Mouse (Mus musculus): Measurements from ENCODE around the gene Olfr745.

The Olfr745 gene

DNA sequence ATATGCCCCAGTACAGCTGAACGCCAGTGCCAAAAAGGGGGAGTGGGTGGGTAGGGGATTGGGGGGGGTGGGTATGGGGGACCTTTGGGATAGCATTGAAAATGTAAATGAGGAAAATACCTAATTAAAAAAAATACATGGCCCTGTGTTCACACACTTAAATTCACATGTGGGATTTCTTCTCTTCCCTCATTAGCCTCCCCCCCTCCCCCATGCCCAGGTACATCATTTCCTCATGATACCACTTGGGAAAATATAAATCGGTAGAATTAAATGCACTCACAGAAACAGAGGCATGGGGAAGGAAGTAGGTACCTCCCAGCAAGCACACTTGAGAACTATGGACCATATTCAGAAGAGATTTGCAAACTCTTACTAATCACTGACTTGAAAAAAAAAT is at the start of gene Olfr745:
Olfr745 (plus strand) TSS at position 301 of the 400 bp plus-strand sequence.
- no peak for DNase-seq (ENCODE audit: low read depth)

DNA sequence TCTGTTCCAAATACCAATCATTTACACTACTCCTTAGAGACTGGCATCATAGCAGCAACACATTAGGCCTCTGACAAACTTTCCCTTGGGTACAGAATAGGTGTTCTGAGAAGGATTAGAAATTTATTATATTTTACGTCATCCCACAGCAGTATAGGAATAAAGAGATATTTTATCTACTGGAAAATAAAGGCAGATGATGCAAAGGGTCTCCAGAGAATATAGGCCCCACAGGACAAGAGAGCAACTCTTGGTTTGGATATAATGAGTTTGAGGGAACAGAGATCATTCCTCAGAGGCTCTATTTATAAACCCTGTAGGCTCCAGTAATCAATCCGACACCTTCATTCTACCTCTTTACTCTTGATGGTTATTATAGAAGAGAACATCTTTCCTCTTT is 24.6 kb upstream of the Olfr745 start, which contains the start of gene Olfr744:
Olfr744 (plus strand) TSS at position 301 of the 400 bp plus-strand sequence.
- DNase-seq (ENCODE audit: low read depth): no peak

DNA sequence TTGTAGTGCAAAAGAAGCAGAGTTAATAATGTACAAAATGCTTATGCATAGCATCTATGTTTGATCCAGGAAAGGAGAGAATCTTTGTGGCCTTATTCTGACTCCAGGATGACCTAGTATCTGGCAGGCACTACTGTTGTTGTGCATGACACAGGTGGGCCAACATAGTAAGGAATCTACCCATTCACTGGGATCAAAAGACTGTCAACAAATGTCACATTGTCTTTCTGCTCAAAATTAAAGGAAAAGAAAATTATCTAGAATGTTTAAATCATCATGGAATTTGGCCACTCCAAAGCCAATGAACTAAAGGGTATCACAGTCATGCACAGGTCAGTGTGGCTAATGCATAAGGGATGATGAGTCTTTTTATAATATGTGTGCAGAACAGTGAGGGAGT is 7.6 kb downstream of the Olfr745 start, which contains the start of gene Olfr746:
Olfr746 (plus strand) TSS at position 301 of the 400 bp plus-strand sequence.
- DNase-seq (ENCODE audit: low read depth): no peak

DNA sequence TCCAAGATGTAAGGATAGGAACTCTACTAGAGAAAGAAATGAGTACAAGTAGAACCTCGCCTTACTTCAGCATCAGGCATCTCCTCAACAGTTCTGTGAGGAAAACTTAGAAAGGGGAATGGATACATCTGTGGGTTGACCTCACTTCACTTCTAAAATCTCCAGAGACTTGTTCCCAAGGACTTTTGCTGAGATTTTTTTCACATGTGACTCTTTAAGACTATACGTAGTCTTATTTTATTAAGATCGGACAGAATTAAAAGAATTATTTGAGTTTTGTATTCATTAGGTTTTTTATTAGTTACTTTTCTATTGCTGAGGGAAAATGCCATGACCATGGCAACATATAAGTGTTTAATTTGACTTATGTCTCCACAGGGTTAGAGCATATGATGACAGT is 53.9 kb downstream of the Olfr745 start, which contains the start of gene Olfr747:
Olfr747 (minus strand) TSS at position 101 of the 400 bp plus-strand sequence.
- DNase-seq (ENCODE audit: low read depth): no peak

Data from naive thymus-derived CD4-positive, alpha-beta T cell, adult 2 months (primary cell).